Mouse (Mus musculus) Muller cell, postnatal 12 days (primary cell): ENCODE results near the gene Anxa5.
A peak's percentile ranks its signal among the peaks of the same experiment; 100 is the strongest.

Source experiments
- DNase-seq: peaks from one replicate; pipeline ENCODE4 v3.0.0-alpha.2; 2015; ENCODE audit errors: inconsistent ontology term

Gene Anxa5

GRCm38 (mm10) chr3:36449292-36450165, 26.2 kb downstream of the Anxa5 start:
- DNase-seq = peak; percentile 92

GRCm38 (mm10) chr3:36446918-36447317, 28.8 kb downstream of the Anxa5 start:
- no peak for DNase-seq

DNA sequence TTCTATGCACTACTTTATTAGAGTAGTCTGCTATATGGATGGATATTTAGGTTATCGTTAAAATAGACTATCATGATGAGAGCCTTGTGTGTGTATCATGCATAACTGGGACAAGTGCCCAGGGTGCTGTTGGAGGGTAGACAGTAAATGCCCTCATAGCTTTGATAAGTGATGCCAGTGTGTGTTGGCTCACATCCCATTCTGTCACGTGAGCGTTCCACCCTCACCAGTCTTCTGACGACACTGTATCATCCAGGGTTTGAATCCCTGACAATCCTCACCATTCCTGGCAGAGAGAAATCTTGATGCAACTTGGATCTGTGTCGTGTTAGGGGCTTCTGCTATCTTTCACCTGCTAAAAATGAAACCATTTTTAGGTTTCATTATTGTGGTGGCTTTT, 29.2 kb downstream of the Anxa5 start:
- no peak for DNase-seq

DNA sequence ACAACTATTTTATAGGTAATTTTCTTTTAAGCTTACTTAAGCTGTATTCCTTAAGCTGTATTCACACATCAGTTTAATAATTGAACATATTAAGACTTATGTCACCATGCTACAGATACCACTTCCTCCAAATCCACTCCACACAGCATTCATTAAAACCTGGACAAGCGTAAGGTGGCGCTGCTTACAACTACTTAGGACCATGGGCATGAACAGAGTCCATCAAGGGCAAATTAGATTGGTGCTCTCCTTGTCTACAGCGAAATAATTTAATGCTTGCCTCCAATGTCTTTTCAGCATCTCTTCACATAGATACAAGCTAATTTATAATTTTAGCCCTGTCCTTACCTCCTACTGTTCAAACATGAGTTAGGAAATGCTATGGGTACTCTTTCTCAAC, 29.7 kb downstream of the Anxa5 start:
- DNase-seq = no peak

DNA sequence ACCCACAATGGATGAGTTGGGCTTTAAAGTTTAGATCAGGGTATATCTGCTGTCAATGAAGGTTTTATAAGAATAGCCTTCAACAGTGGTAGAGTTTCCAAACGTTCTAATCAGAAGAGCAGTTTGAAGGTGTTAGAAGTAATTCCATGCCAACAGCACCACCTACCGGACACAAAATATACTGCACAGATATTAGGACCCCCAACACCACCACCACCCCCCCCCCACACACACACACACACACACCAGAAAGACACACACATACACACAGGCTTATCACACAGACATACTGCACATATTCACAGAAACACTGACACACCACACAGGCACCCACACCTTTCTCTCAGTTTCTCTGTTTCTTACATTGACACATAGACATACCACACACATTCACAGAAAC, 33.3 kb downstream of the Anxa5 start:
- peak; percentile 57 for DNase-seq

GRCm38 (mm10) chr3:36440280-36440679, 35.4 kb downstream of the Anxa5 start:
- DNase-seq = no peak

DNA sequence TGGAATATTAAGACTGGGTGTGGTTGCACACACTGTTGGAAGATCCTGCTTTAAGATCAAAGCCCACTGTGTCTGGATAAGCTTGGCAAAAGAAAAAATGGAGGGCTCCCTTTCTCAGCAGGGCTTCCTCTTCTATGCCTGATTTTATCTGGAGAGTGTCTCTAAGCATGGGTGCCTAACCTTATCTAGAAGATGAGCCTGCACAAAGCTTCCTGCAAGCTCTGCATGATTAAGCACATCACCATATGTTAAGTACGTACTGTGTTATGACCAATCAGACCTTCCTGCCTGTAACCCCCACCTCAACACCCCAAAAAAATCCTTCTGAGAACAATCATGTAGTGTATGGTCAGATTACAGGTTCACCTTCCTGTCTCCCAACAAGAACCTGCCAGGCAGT, 45.3 kb downstream of the Anxa5 start:
- no peak for DNase-seq

GRCm38 (mm10) chr3:36427386-36427785, 48.3 kb downstream of the Anxa5 start:
- DNase-seq = no peak

- no peak for DNase-seq
Observed at GRCm38 (mm10) chr3:36409456-36409855, 66.2 kb downstream of the Anxa5 start.

DNA sequence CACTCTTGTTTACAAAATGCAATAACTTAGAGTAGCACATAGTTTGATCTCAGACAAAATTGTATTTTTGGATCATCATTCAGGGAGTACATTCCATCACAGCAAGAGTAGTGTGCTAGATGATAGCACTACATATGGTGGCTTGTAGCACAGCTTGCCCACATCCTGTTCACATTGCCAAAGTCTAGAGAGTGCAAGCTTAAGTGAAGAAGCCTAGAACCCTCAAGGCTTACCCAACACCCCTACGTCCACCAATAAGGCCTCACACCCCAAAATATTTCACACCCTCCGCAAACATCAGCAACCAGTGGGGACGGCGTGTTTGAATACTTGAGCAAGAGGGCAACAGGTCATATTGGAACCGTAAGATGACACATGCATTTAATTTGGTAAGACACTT, 68.7 kb downstream of the Anxa5 start:
- DNase-seq = no peak

GRCm38 (mm10) chr3:36406340-36406739, 69.4 kb downstream of the Anxa5 start:
- DNase-seq = no peak

GRCm38 (mm10) chr3:36401900-36402299, 73.8 kb downstream of the Anxa5 start:
- no peak for DNase-seq

DNA sequence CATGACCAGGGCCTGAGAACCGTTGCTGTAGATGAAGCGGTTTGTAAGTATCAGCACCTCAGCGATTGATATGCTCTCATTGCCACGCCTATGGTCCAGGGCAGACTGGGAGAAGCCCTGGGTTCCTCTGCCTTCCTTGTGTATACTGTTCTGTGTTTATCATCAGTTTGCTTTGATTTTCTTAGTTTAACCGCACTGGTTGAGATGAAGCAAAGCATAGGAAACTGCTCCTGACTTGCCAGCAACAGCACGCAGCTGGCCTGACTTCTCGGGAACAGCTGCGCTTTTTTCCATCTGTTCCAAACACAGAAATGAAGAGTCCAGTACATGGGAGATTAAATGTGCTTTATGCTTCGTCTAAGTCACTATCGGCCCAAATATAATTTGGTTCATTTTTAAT, 75.0 kb downstream of the Anxa5 start:
- no peak for DNase-seq
